Mouse (Mus musculus) lung, embryonic 15.5 days (tissue): ENCODE measurements around the gene Slc1a5. TPM values are rescaled to one million over a fixed set of nuclear protein-coding genes. Genes with fewer than 3 reads are reported as not detected.
A peak's percentile ranks its signal among the peaks of the same experiment; 100 is the strongest.

ENCODE experiments used
- ATAC-seq: fragments of 200-750 bp; cut with Nextera tagmentation; 2 replicates; pipeline ENCODE4 v1.8.0; 2017; ENCODE audit warnings: moderate number of reproducible peaks, borderline replicate concordance; ENCODE audit not compliant: low FRiP score, low TSS enrichment; ENCODE audit errors: extremely low read depth
- H3K27ac ChIP-seq: fragments of 300-500 bp; sonication (generic); 2 replicates; pipeline ENCODE4 v1.5.1; 2015; ENCODE audit warnings: moderate library complexity, mild to moderate bottlenecking, inconsistent platforms
- H3K27me3 ChIP-seq: fragments of 300-500 bp; sonication (generic); 2 replicates; pipeline ENCODE4 v1.6.1; 2015; ENCODE audit warnings: inconsistent platforms
- H3K36me3 ChIP-seq: fragments of 300-500 bp; sonication (generic); 2 replicates; pipeline ENCODE4 v1.6.1; 2015; ENCODE audit warnings: inconsistent platforms
- H3K4me1 ChIP-seq: fragments of 300-500 bp; sonication (generic); 2 replicates; pipeline ENCODE4 v1.6.1; 2015; ENCODE audit warnings: inconsistent platforms
- H3K4me2 ChIP-seq: fragments of 300-500 bp; sonication (generic); 2 replicates; pipeline ENCODE4 v1.6.1; 2015; ENCODE audit warnings: inconsistent platforms, mild to moderate bottlenecking, moderate library complexity
- H3K4me3 ChIP-seq: fragments of 300-500 bp; sonication (generic); 2 replicates; pipeline ENCODE4 v1.5.1; 2015; ENCODE audit warnings: mild to moderate bottlenecking, inconsistent platforms
- H3K9ac ChIP-seq: fragments of 300-500 bp; sonication (generic); 2 replicates; pipeline ENCODE4 v1.6.1; 2015; ENCODE audit warnings: inconsistent platforms
- H3K9me3 ChIP-seq: fragments of 300-500 bp; sonication (generic); 2 replicates; pipeline ENCODE4 v1.6.1; 2016; ENCODE audit warnings: inconsistent platforms
- WGBS: fragments of 180-500 bp; shearing (Covaris S2); methylation state at CpG from one replicate; pipeline ENCODE4 v1.1.7; 2015; 5-methylcytosine and 5-hydroxymethylcytosine counted together
- polyA plus RNA-seq: library from polyadenylated mRNA; unstranded; fragments of >200 nt; fragmentation: Nextera tagmentation; extraction: Ambion mirVana; gene quantifications from 2 replicates; pipeline ENCODE4 v1.2.1, GENCODE M21; 2015

Slc1a5 gene
- polyA plus RNA-seq, 1 experiment from 2014 or later = 53.7 TPM

DNA sequence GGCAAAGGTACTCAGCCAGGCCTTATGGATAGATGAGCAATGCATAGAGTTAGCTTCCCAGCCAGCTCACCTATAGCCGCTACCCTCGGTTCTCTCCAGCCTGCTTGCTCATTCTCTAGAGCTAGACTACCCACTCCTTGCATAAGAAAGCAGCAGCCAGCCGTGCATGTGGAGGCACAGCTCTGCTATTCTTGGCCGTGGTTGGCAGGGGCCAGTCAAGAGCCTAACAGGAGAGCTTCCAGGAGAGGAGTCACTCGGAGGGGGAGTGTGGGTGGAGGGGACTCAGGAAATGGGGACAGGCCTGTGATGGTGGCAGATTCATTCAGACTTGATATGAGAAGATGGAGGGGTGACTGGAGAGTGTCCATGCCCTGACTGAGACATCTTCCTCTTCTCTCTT, 42.6 kb downstream of the Slc1a5 start:
- no peak overlapping the region for H3K27ac ChIP-seq
- no peak overlapping the region for H3K9ac ChIP-seq
- H3K4me1 ChIP-seq = peaks cover 35% of the 10 kb centered on the region
- no peaks in the 10 kb centered on the region for H3K27me3 ChIP-seq
- H3K36me3 ChIP-seq = peaks cover 51% of the 10 kb centered on the region
- no peaks in the 10 kb centered on the region for H3K9me3 ChIP-seq
- no peak overlapping the region for H3K4me2 ChIP-seq
- ATAC-seq = no peak
- WGBS = 69% methylated on average over 5 of the region's 5 CpGs
- H3K4me3 ChIP-seq = no peak overlapping the region

DNA sequence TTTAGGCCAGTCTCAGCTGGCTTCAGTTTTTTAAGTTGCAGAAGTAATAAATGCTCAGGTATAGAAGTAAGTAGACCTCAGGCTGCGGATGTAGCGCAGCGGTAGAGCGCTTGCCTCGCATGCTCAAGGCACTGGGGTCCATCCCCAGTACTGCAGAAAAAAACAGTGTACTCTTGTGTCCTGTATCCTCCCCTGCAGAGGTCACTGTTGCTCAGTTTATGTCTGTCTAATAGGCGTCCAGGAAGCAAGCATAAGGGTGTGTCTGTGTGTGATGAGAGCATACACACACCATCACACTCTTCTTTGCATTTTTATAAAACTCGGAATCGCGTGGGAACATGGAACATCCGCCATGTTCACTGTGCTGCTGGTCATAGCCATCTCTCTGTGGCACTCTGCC, 44.6 kb downstream of the Slc1a5 start:
- Histone ChIP-seq H3K9ac (no peak overlapping the region), H3K36me3 (peaks cover 71% of the 10 kb centered on the region), H3K9me3 (no peaks in the 10 kb centered on the region), H3K4me2 (no peak overlapping the region), H3K27ac (no peak overlapping the region), H3K4me1 (peaks cover 17% of the 10 kb centered on the region; the same call in 1 of the 2 replicates), H3K27me3 (no peaks in the 10 kb centered on the region), H3K4me3 (no peak overlapping the region)
- 82% methylated on average over 10 of the region's 10 CpGs for WGBS
- ATAC-seq = no peak

GRCm38 (mm10) chr7:16826571-16826970, 45.4 kb downstream of the Slc1a5 start:
- Histone ChIP-seq H3K4me1 (peaks cover 12% of the 10 kb centered on the region; the same call in 1 of the 2 replicates), H3K9me3 (no peaks in the 10 kb centered on the region), H3K27me3 (no peaks in the 10 kb centered on the region), H3K4me2 (no peak overlapping the region), H3K4me3 (no peak overlapping the region), H3K27ac (no peak overlapping the region), H3K9ac (no peak overlapping the region), H3K36me3 (peaks cover 79% of the 10 kb centered on the region)
- 75% methylated on average over 5 of the region's 5 CpGs for WGBS
- no peak for ATAC-seq

GRCm38 (mm10) chr7:16827274-16827673, 46.1 kb downstream of the Slc1a5 start:
- no peaks in the 10 kb centered on the region for H3K9me3 ChIP-seq
- H3K27me3 ChIP-seq = no peaks in the 10 kb centered on the region
- H3K36me3 ChIP-seq = peaks cover 86% of the 10 kb centered on the region
- no peak overlapping the region for H3K9ac ChIP-seq
- peaks cover 6% of the 10 kb centered on the region; the same call in 1 of the 2 replicates for H3K4me1 ChIP-seq
- H3K4me2 ChIP-seq = no peak overlapping the region
- 77% methylated on average over 4 of the region's 4 CpGs for WGBS
- no peak for ATAC-seq
- no peak overlapping the region for H3K27ac ChIP-seq
- no peak overlapping the region for H3K4me3 ChIP-seq

DNA sequence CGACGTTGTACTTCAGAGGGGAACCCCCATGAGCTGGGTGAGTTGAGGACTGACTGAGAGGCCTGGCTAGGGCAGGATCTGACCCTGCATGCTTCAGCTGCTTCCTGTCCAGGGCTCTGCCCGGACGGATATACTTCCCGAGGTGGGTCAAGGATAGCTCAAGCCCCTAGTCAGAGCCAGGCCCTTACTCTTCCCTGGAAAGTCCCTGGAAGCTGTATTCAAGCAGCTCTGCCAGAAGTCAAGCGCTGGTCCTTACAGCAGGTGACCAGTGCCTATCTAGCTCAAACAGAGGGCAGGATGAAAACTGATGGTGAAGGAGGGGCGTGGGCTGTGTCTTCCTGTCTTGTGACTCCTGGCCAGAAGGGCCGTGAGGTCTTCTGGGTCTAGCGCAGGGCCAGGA, 49.3 kb downstream of the Slc1a5 start:
- no peaks in the 10 kb centered on the region for H3K4me1 ChIP-seq
- H3K27me3 ChIP-seq = no peaks in the 10 kb centered on the region
- H3K4me3 ChIP-seq = no peak overlapping the region
- H3K4me2 ChIP-seq = no peak overlapping the region
- H3K27ac ChIP-seq = no peak overlapping the region
- H3K36me3 ChIP-seq = peaks cover 87% of the 10 kb centered on the region
- no peaks in the 10 kb centered on the region for H3K9me3 ChIP-seq
- WGBS = 66% methylated on average over 9 of the region's 9 CpGs
- no peak for ATAC-seq
- H3K9ac ChIP-seq = no peak overlapping the region

DNA sequence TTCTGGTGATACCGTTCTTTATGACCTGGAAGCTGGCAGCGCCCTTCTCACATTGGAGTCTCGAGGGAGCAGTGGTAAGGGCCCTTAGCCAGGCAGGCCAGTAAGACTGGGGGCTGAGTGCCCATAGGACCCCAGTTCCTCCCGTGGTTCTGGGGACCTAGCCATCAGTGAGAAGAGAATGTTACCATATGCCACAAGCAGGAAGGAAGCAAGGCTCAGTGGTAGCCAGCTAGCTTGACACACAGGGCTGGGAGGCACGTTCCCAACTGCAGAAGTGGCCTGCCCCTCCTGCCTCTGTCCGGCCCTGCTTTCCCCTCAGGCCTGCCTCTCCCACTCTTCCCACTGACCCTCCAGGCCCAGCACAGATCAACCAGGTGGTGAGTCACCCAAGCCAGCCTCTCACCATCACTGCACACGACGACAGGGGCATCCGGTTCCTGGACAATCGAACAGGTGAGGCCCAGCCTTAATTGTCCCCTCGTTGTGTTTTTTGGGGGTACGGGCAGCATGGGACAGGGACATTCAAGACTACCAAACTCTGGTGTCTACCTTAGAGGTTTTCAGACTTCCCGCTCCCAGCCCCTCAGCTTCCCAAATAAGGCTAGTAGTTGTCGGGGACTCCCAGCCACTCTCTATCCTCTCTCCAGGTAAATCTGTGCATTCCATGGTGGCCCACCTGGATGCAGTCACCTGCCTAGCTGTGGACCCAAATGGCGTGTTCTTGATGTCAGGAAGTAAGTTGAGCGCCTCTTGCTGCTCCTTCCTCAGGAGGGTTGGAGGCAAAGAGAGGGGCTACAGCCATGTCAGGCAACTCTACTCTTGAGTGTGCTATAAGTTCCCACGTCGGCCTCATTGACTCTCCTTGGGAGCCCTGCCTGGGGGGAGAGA, 57.0 kb downstream of the Slc1a5 start:
- Histone ChIP-seq H3K27me3 (no peaks in the 10 kb centered on the region), H3K4me3 (no peak overlapping the region), H3K4me1 (peaks cover 19% of the 10 kb centered on the region), H3K9me3 (no peaks in the 10 kb centered on the region), H3K9ac (no peak overlapping the region), H3K4me2 (no peak overlapping the region), H3K27ac (no peak overlapping the region), H3K36me3 (peaks cover 75% of the 10 kb centered on the region)
- 92% methylated on average over 18 of the region's 18 CpGs for WGBS
- ATAC-seq = no peak

- Histone ChIP-seq H3K4me3 (no peak overlapping the region), H3K9me3 (no peaks in the 10 kb centered on the region), H3K27ac (no peak overlapping the region), H3K27me3 (no peaks in the 10 kb centered on the region), H3K4me2 (no peak overlapping the region), H3K36me3 (peaks cover 67% of the 10 kb centered on the region), H3K4me1 (peaks cover 24% of the 10 kb centered on the region), H3K9ac (no peak overlapping the region)
- no peak for ATAC-seq
- WGBS = 77% methylated on average over 6 of the region's 6 CpGs
These were observed 57.8 kb downstream of the Slc1a5 start for GRCm38 (mm10) chr7:16838804-16839426.

GRCm38 (mm10) chr7:16839427-16840108, 58.4 kb downstream of the Slc1a5 start:
- Histone ChIP-seq H3K9me3 (no peaks in the 10 kb centered on the region), H3K4me1 (peaks cover 29% of the 10 kb centered on the region), H3K9ac (no peak overlapping the region), H3K4me2 (no peak overlapping the region), H3K27me3 (no peaks in the 10 kb centered on the region), H3K4me3 (no peak overlapping the region), H3K27ac (no peak overlapping the region), H3K36me3 (peaks cover 61% of the 10 kb centered on the region)
- 88% methylated on average over 12 of the region's 12 CpGs for WGBS
- no peak for ATAC-seq

- Histone ChIP-seq H3K4me3 (no peak overlapping the region), H3K27me3 (no peaks in the 10 kb centered on the region), H3K9ac (no peak overlapping the region), H3K9me3 (no peaks in the 10 kb centered on the region), H3K4me2 (no peak overlapping the region), H3K36me3 (peaks cover 55% of the 10 kb centered on the region), H3K27ac (no peak overlapping the region), H3K4me1 (peaks cover 34% of the 10 kb centered on the region)
- ATAC-seq = no peak
- 86% methylated on average over 2 of the region's 2 CpGs for WGBS
These were observed 59.0 kb downstream of the Slc1a5 start for GRCm38 (mm10) chr7:16840109-16840491.

GRCm38 (mm10) chr7:16841078-16841477, 59.9 kb downstream of the Slc1a5 start:
- 65% methylated on average over 4 of the region's 4 CpGs for WGBS
- Histone ChIP-seq H3K27ac (peak overlapping the region; percentile 90), H3K4me1 (peaks cover 43% of the 10 kb centered on the region), H3K9ac (no peak overlapping the region), H3K4me2 (no peak overlapping the region), H3K4me3 (no peak overlapping the region), H3K36me3 (peaks cover 50% of the 10 kb centered on the region), H3K27me3 (no peaks in the 10 kb centered on the region), H3K9me3 (no peaks in the 10 kb centered on the region)
- ATAC-seq = no peak

- H3K27me3 ChIP-seq = no peaks in the 10 kb centered on the region
- peaks cover 43% of the 10 kb centered on the region for H3K4me1 ChIP-seq
- 32% methylated on average over 11 of the region's 11 CpGs for WGBS
- peak overlapping the region; percentile 90 for H3K27ac ChIP-seq
- no peaks in the 10 kb centered on the region for H3K9me3 ChIP-seq
- ATAC-seq = no peak
- peak overlapping the region; percentile 74 for H3K4me3 ChIP-seq
- H3K36me3 ChIP-seq = peaks cover 46% of the 10 kb centered on the region
- no peak overlapping the region for H3K9ac ChIP-seq
- H3K4me2 ChIP-seq = peak overlapping the region; percentile 95
These were observed 60.7 kb downstream of the Slc1a5 start for GRCm38 (mm10) chr7:16841561-16842560.
